Mouse (Mus musculus) embryonic facial prominence, embryonic 13.5 days (tissue): ENCODE data around the gene Slc9a9. TPM values are rescaled to one million over a fixed set of nuclear protein-coding genes. Genes with fewer than 3 reads are reported as not detected.

Source experiments
- ATAC-seq: fragments of 200-750 bp; cut with Nextera tagmentation; 2 replicates; pipeline ENCODE4 v1.8.0; 2017; ENCODE audit warnings: low read depth; ENCODE audit not compliant: insufficient number of reproducible peaks, insufficient read depth, low FRiP score, low TSS enrichment
- H3K27ac ChIP-seq: fragments of 300-500 bp; sonication (generic); 2 replicates; pipeline ENCODE4 v1.5.1; 2015; ENCODE audit warnings: moderate library complexity, mild to moderate bottlenecking, inconsistent platforms
- H3K27me3 ChIP-seq: fragments of 300-500 bp; sonication (generic); 2 replicates; pipeline ENCODE4 v1.6.1; 2015; ENCODE audit warnings: mild to moderate bottlenecking, inconsistent platforms
- H3K36me3 ChIP-seq: fragments of 300-500 bp; sonication (generic); 2 replicates; pipeline ENCODE4 v1.6.1; 2015; ENCODE audit warnings: mild to moderate bottlenecking, inconsistent platforms
- H3K4me1 ChIP-seq: fragments of 300-500 bp; sonication (generic); 2 replicates; pipeline ENCODE4 v1.6.1; 2015; ENCODE audit warnings: inconsistent platforms
- H3K4me2 ChIP-seq: fragments of 300-500 bp; sonication (generic); 2 replicates; pipeline ENCODE4 v1.6.1; 2015; ENCODE audit warnings: moderate library complexity, mild to moderate bottlenecking, inconsistent platforms
- H3K4me3 ChIP-seq: fragments of 300-500 bp; sonication (generic); 2 replicates; pipeline ENCODE4 v1.5.1; 2015; ENCODE audit warnings: mild to moderate bottlenecking, inconsistent platforms
- H3K9ac ChIP-seq: fragments of 300-500 bp; sonication (generic); 2 replicates; pipeline ENCODE4 v1.6.1; 2015; ENCODE audit warnings: mild to moderate bottlenecking, inconsistent platforms
- H3K9me3 ChIP-seq: fragments of 300-500 bp; sonication (generic); 2 replicates; pipeline ENCODE4 v1.6.1; 2016; ENCODE audit warnings: inconsistent platforms
- WGBS: fragments of 180-500 bp; shearing (Covaris S2); methylation state at CpG from one replicate; pipeline ENCODE4 v1.1.7; 2015; ENCODE audit warnings: mixed read lengths; 5-methylcytosine and 5-hydroxymethylcytosine counted together
- polyA plus RNA-seq: library from polyadenylated mRNA; unstranded; fragments of >200 nt; fragmentation: Nextera tagmentation; extraction: Ambion mirVana; gene quantifications from 2 replicates; pipeline ENCODE4 v1.2.1, GENCODE M21; 2015

Gene Slc9a9
- polyA plus RNA-seq, 1 experiment from 2014 or later: 5.2 TPM

- H3K9me3 ChIP-seq: no peaks in the 10 kb centered on the region
Observed at GRCm38 (mm10) chr9:94656265-94656664, 13.4 kb upstream of the Slc9a9 start.

GRCm38 (mm10) chr9:94659401-94660152 is 10.1 kb upstream of the Slc9a9 start:
- Histone ChIP-seq H3K4me1 (no peaks in the 10 kb centered on the region), H3K4me3 (no peak overlapping the region), H3K9ac (no peak overlapping the region), H3K36me3 (no peaks in the 10 kb centered on the region), H3K9me3 (no peaks in the 10 kb centered on the region), H3K27me3 (no peaks in the 10 kb centered on the region), H3K27ac (no peak overlapping the region), H3K4me2 (no peak overlapping the region)
- 52% methylated on average over 3 of the region's 3 CpGs for WGBS
- no peak for ATAC-seq

More at GRCm38 (mm10) chr9:94656265-94656664, 13.4 kb upstream of the Slc9a9 start:
- H3K9ac ChIP-seq: no peak overlapping the region
- no peak overlapping the region for H3K4me3 ChIP-seq
- 73% methylated on average over 4 of the region's 4 CpGs for WGBS
- H3K27ac ChIP-seq: no peak overlapping the region
- no peak for ATAC-seq
- no peaks in the 10 kb centered on the region for H3K36me3 ChIP-seq
- no peaks in the 10 kb centered on the region for H3K27me3 ChIP-seq
- no peak overlapping the region for H3K4me2 ChIP-seq
- H3K4me1 ChIP-seq: no peaks in the 10 kb centered on the region

DNA sequence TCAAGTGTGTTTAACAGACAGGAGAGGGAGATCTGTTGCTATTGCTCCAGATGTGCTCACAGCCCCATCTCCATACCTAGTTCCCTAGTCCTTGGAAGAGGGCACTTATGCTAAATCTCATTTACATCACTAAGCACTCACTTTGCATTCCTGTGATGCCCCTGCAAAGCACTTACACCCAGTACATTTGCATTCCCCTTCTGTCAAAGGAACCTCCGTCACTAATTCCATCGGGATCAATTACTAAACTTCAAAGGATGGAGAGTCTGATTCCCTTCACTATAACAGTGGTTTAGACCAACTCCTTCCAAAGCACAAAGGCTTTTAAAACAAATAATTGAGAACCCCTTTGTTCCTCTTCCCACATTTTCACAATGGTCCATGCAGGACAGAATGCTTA is 7.9 kb upstream of the Slc9a9 start:
- whole genome bisulfite sequencing: 14% methylated on average over 2 of the region's 2 CpGs
- H3K4me2 ChIP-seq: no peak overlapping the region
- no peak overlapping the region for H3K27ac ChIP-seq
- no peak overlapping the region for H3K4me3 ChIP-seq
- no peaks in the 10 kb centered on the region for H3K27me3 ChIP-seq
- no peaks in the 10 kb centered on the region for H3K36me3 ChIP-seq
- no peak overlapping the region for H3K9ac ChIP-seq
- ATAC-seq: no peak
- no peaks in the 10 kb centered on the region for H3K9me3 ChIP-seq
- no peaks in the 10 kb centered on the region for H3K4me1 ChIP-seq

- Histone ChIP-seq H3K9me3 (no peaks in the 10 kb centered on the region), H3K27ac (no peak overlapping the region), H3K4me2 (no peak overlapping the region), H3K4me1 (peaks cover 14% of the 10 kb centered on the region), H3K27me3 (no peaks in the 10 kb centered on the region), H3K9ac (no peak overlapping the region), H3K36me3 (no peaks in the 10 kb centered on the region), H3K4me3 (no peak overlapping the region)
- WGBS: 79% methylated on average over 4 of the region's 4 CpGs
- ATAC-seq: no peak
Observed at GRCm38 (mm10) chr9:94665248-94665647, 4.5 kb upstream of the Slc9a9 start.

- Histone ChIP-seq H3K27ac (0 out of 2 replicates have a peak overlapping the region, but pooled peaks have one; percentile 22), H3K4me3 (no peak overlapping the region), H3K4me1 (peaks cover 16% of the 10 kb centered on the region), H3K27me3 (no peaks in the 10 kb centered on the region), H3K36me3 (no peaks in the 10 kb centered on the region), H3K9ac (no peak overlapping the region), H3K4me2 (0 out of 2 replicates have a peak overlapping the region, but pooled peaks have one; percentile 89), H3K9me3 (no peaks in the 10 kb centered on the region)
- ATAC-seq: no peak
- 41% methylated on average over 7 of the region's 7 CpGs for WGBS
Observed at GRCm38 (mm10) chr9:94668589-94668988, 1.1 kb upstream of the Slc9a9 start.

GRCm38 (mm10) chr9:94670704-94671103 is 995 bp downstream of the Slc9a9 start:
- no peak overlapping the region; the same call in 1 of the 2 replicates for H3K9ac ChIP-seq
- ATAC-seq: no peak
- peaks cover 16% of the 10 kb centered on the region for H3K4me1 ChIP-seq
- H3K36me3 ChIP-seq: no peaks in the 10 kb centered on the region
- no peak overlapping the region for H3K27ac ChIP-seq
- H3K27me3 ChIP-seq: no peaks in the 10 kb centered on the region
- H3K4me2 ChIP-seq: peak overlapping the region; percentile 89
- H3K4me3 ChIP-seq: peak overlapping the region; percentile 58
- no peaks in the 10 kb centered on the region for H3K9me3 ChIP-seq

DNA sequence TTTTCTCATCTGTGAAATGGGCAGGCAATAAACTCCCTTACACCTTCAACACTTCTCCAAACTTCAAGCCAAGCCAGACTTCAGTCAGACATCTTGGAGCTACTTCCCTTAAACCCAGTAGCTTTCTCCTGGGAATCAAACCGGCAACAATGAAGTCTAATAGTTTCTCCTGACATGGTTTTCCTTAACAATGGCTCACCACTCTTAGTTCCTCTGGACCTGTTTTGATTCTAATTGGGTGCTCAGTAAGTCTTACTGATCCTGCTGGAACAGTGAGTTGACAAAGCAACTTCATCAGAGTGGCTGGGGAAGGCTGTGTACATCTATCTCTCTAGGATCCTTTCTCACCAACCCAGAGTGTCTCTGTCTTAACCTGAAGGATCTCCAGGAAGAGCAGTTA is 5.0 kb downstream of the Slc9a9 start:
- peaks cover 5% of the 10 kb centered on the region; the same call in 1 of the 2 replicates for H3K4me1 ChIP-seq
- H3K9ac ChIP-seq: no peak overlapping the region
- H3K4me2 ChIP-seq: no peak overlapping the region
- H3K4me3 ChIP-seq: no peak overlapping the region
- ATAC-seq: no peak
- H3K27me3 ChIP-seq: no peaks in the 10 kb centered on the region
- H3K9me3 ChIP-seq: no peaks in the 10 kb centered on the region
- H3K27ac ChIP-seq: no peak overlapping the region
- H3K36me3 ChIP-seq: no peaks in the 10 kb centered on the region
- 94% methylated on average over 1 of the region's 1 CpGs for WGBS

GRCm38 (mm10) chr9:94678021-94678655 is 8.4 kb downstream of the Slc9a9 start:
- H3K9ac ChIP-seq: no peak overlapping the region
- H3K9me3 ChIP-seq: no peaks in the 10 kb centered on the region
- H3K4me2 ChIP-seq: no peak overlapping the region
- no peaks in the 10 kb centered on the region for H3K27me3 ChIP-seq
- no peak for ATAC-seq
- no peaks in the 10 kb centered on the region for H3K4me1 ChIP-seq
- no peak overlapping the region for H3K4me3 ChIP-seq
- H3K36me3 ChIP-seq: no peaks in the 10 kb centered on the region
- no peak overlapping the region for H3K27ac ChIP-seq
- 69% methylated on average over 3 of the region's 3 CpGs for WGBS

DNA sequence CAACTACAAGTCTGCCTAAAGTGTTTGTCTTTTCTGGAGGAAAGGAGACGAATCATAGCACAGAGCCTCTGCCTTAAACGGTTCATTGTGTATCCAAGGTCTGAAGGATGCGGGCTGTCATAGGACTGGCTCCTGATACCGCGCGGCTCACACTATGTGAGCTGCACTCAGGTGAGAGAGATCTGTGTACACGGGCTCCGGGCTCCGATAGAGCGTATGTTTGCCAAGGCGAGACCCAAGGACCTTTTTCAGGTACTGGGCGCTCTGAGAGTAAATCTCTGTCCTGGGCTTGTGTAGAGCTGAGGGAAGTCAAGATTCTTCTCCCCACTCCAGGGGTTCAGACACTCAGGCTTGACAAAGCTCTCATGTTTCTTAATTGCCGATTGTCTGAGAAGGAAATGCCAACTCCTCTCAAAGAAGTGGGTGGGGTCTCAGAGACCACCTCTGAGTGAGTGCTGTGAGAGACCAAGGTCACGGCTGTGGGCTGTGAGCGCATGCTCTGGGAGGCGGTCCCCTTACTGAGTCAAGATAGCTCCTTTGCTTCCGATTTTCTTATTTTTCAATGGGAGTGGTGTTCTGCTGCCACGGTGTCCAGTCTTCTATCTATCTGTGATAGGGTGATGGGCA is 10.9 kb downstream of the Slc9a9 start:
- Histone ChIP-seq H3K9me3 (no peaks in the 10 kb centered on the region), H3K4me1 (no peaks in the 10 kb centered on the region), H3K36me3 (no peaks in the 10 kb centered on the region), H3K27me3 (no peaks in the 10 kb centered on the region), H3K4me3 (no peak overlapping the region), H3K9ac (no peak overlapping the region), H3K4me2 (no peak overlapping the region), H3K27ac (no peak overlapping the region)
- ATAC-seq: peak; percentile 43; the same call in 1 of the 2 replicates
- 81% methylated on average over 18 of the region's 18 CpGs for WGBS

DNA sequence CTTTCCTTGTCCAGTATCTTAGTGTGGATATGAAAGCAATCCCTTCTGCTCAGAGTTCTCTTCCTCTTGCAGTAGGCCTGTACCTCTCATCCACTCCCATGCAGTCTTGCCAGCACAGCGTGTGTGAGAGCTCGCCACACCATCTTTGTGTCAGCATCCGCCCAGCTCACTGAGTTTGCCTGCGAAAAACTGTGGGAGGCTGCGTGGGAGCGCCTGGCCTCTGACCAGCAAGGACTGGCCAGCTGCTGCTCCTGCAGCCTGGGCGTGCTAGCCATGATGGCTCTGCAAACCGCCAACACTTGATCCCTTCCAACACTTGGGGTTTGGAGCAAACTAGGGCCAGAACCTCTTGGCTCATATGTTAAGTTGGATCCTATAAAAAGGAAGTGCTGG is 11.4 kb downstream of the Slc9a9 start:
- no peak overlapping the region for H3K9ac ChIP-seq
- H3K4me3 ChIP-seq: no peak overlapping the region
- H3K9me3 ChIP-seq: no peaks in the 10 kb centered on the region
- no peaks in the 10 kb centered on the region for H3K36me3 ChIP-seq
- no peak for ATAC-seq
- WGBS: 91% methylated on average over 8 of the region's 8 CpGs
- no peaks in the 10 kb centered on the region for H3K4me1 ChIP-seq
- no peak overlapping the region for H3K27ac ChIP-seq
- H3K4me2 ChIP-seq: no peak overlapping the region
- H3K27me3 ChIP-seq: no peaks in the 10 kb centered on the region

- Histone ChIP-seq H3K9ac (no peak overlapping the region), H3K4me1 (no peaks in the 10 kb centered on the region), H3K4me2 (no peak overlapping the region), H3K9me3 (no peaks in the 10 kb centered on the region), H3K27ac (no peak overlapping the region), H3K4me3 (no peak overlapping the region), H3K36me3 (no peaks in the 10 kb centered on the region), H3K27me3 (no peaks in the 10 kb centered on the region)
- ATAC-seq: no peak
- 88% methylated on average over 2 of the region's 2 CpGs for WGBS
Observed at GRCm38 (mm10) chr9:94682260-94682659, 12.6 kb downstream of the Slc9a9 start.

GRCm38 (mm10) chr9:94685640-94686039 is 15.9 kb downstream of the Slc9a9 start:
- no peak for ATAC-seq
- Histone ChIP-seq H3K9me3 (no peaks in the 10 kb centered on the region), H3K9ac (no peak overlapping the region), H3K27ac (no peak overlapping the region), H3K27me3 (no peaks in the 10 kb centered on the region), H3K4me1 (no peaks in the 10 kb centered on the region), H3K4me2 (no peak overlapping the region), H3K36me3 (no peaks in the 10 kb centered on the region), H3K4me3 (no peak overlapping the region)
- WGBS: 86% methylated on average over 1 of the region's 1 CpGs
